Mouse (Mus musculus) 416B (cell line): ENCODE results near the gene Amacr.
A peak's percentile ranks its signal among the peaks of the same experiment; 100 is the strongest.

Source experiments
- DNase-seq: peaks from one replicate; pipeline ENCODE4 v3.0.0; 2011; ENCODE audit warnings: low read depth

Amacr gene

DNA sequence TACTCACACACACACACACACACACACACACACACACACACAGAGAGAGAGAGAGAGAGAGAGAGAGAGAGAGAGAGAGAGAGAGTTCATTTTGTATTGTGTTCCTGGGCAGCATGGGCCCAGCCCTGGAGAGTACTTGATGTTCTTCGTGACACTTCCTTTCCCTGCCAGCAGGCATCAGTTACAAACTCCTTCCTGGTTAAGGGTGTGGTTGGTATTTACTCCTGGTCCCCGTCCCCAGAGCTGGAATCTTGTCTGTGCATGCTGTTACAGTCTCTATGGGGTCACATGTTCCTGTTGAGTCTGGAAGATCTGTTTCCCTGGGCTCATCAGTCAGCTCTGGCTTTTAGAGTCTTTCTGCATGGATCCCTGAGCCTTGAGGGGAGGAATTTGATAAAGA, 8.9 kb downstream of the Amacr start:
- DNase-seq, result no peak

DNA sequence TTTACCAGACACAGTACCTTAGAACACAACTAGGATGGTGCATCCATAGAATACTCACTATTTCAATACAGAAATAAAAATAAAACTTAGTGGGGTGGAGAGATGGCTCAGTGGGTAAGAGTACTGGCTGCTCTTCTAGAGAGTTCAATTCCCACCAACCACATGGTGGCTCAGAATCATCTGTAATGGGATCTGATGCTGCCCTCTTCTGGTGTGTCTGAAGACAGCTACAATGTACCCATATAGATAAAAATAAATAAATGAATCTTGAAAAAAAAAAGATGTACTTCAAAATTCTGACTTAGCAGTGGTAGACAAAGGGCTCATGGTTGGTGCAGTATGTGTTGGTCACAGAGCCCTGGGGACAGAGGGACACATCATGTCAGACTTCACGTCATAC, 10.0 kb downstream of the Amacr start:
- DNase-seq, result peak; percentile 14

DNA sequence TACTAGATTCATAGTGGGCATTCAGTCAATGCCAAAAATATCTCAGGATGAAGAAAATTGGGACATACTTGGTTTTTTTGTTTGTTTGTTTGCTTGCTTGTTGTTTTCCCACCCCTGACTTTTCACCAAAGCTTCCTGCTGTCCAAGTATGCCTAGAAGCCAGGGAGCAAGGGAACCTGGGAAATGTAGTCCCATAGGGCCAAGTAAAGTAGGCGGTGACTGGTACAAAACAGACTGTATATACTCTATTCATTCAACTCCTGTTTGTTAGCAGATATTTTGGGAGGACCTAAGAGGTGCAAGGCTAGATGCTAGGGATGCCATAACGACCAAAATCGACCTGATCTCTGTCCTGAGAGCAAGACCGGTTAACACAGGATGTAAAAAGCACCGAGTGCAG, 18.3 kb downstream of the Amacr start:
- DNase-seq, result no peak

DNA sequence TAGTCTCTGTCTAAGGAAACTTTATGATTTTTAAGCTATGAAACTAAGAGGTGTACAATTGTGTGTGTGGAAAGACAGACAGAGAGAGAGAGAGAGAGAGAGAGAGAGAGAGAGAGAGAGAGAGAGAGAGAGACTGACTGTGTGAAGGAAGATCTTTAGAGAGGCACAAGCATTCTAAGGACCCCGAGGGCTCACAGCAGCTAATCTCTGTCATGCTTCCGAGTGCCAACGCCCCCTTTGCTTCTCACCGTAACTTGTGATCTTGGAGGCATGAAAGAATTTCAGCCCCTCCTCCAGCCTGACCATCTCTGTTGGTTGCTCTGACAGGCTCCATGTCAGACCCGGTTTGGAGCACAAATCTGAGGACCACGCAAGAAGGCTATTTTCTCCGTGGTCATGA, 18.9 kb downstream of the Amacr start, which contains the start of gene Slc45a2:
Slc45a2 (plus strand) TSS at position 301 of the 400 bp plus-strand sequence.
- no peak for DNase-seq

DNA sequence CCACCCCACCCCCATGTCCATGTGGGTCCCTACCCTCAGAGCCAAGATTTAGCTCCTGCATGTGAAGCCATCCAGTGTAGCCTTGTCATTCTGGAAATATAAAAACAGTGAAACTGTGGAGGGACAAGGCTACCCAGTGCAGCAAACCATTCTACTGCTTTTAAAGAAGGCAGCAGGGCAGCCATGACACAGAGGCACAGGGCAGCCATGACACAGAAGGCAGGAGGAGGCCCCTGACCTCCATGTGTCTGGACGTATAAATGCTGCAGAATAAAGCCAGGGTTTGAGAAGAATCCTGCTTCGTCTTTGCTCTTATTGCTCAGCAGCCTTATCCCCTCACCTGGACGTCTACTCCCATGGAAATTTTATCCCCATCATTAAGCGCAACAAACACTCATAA, 22.2 kb downstream of the Amacr start:
- DNase-seq, result no peak

DNA sequence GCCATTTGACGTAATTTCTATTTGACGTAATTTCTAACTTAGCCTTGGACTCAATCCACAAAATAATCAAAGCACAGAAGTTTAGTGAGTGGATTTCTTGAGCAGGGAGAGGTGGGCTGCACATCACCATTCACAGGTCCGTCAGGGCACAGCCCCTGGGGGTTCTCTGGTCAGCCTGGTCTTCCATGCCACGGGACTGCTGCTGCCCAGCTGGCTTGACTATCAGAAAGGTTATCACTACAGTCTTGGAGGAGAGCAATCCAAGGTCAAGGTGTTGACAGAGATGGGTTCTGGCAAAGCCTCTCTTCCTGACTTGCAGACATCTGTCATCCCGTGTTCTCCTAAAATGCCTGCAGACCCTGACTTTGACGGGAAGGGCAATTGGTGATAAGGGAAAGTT, 23.1 kb downstream of the Amacr start:
- DNase-seq, result no peak

DNA sequence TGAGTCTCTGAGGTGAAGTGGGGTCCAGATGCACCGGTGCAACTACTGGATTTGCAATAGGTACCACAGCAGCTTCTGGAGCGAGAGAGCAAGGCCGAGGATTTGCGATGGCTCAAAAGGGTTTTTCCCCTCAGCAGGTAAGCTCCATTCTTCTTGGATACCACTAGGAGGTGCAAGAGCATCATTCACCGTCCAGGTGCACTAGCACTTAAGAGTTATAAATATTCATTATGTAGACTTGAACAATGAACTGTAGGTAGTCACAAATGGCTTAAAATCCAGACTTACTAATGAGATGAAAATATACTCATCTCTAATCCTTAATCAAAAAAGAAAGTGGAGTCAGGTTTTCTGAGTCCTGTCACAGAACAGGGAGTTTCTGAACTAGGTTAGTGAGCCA, 27.2 kb downstream of the Amacr start:
- peak; percentile 32 for DNase-seq

DNA sequence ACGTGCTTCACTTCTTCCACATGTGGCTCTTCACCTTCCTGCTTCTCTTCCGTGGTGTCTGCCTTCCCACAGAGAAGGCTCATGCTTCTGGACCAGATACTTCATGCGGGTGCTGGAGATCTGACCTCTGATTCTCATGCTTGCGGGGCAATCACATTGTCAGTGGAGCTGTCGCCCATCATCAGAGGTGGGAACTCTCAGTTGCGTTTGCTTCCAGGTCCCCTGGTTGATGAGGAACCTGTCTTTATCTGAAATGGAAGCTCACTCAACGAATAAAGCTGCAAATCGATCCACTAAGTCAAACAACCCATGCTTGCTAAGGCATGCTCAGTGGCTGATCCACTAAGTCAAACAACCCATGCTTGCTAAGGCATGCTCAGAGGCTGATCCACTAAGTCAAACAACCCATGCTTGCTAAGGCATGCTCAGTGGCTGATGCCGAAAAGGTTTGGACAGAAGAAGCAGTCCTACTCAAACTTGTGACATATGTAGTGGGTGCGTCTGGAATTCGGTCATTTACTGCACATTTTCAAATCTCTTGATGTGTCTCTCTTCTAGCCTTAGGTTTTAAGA, 29.5 kb downstream of the Amacr start:
- no peak for DNase-seq

DNA sequence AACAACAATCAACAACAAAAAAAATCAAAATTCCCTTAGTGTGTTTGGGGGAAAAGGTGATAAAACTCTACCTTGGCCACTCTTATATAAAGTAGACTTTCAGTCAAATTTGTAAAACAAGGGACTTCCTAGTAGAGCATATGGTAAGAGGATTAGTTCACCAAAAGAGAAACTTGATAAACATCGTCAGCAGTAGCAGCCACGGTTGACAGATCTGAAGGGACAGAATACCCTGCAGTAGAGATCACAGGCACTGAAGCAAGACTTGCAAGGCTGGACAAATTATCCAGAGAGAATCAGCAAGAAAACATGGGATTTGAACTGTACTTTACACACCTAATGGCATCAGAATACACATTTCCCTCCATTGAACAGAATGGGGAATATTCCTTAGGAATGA, 33.4 kb downstream of the Amacr start:
- DNase-seq, result no peak

DNA sequence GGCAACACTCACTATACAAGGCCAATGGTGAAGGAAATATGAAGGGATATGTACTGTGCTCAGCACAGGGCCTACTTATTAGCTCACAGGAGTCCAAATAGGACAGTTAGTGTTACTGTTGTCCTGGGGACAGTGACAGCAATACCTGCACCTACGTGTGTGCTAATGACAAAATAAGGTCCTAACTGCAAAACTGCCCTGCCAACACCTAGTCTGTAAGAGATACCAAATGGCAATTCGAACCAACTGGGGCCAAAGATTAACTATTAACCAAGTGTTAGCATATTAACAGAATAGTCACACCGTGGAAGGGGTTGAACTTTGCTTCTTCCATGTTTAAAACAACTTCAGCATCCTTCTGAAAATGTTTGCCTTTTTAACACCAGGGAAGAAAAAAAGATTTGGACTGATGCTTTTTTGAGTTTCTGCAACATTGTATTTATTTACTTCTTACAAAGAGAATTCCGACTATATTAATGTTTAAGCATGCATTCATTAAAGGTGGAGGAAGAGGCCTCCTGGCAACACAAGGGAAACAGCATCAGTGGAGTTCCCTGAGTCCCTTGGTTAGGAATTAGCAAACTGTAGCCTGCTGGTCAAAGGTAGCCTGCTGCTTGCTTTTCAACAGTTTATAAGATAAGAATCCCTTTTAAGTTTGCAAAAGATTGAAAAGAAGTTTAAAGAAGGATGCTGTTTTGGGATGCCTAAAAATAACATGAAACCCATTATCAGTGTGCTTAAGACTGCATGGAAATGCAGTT, 45.4 kb downstream of the Amacr start:
- DNase-seq, result no peak

DNA sequence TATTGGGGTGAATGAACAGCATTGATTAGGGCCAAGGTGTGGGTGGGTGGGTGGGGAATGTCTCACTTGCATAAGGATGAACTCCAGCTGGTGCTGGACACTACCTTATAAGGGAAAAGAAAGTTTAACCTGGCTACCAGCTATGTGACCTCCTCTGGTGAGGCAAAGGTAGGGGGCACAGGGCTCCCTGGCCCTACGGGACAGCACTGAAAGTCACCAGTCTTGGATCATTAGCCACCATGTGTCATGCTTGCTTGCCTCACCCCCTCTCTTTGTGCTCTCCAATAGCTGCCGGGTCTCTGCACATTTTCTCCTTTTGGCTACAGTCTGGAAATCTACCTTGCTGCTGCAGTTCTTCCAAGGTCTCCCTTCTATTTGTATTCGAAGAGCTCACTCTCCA, 48.6 kb downstream of the Amacr start:
- DNase-seq, result no peak

DNA sequence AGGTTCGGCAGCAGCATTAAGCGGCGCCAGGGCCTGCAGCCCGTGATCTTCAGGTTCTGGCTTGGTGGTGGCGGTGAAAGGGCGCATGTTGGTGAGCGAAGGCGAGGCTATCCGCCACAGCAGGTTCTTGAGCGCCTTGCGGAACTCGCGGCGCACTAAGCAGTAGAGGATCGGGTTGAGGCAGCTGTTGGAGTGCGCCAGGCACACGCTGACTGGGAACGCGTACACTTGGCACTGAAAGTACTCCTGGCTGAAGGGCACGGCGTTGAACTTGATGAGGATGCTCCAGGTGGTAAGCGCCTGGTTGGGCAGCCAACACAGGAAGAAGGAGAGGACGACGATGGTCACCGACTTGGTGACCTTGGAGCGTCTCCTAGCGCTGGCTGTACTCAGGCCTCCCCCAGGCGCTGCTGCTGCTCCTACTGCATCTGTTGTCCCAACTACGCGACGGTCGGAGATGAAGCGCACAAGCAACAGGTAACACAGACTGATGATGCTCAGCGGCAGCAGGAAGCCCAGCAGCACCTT, 54.5 kb downstream of the Amacr start:
- no peak for DNase-seq

DNA sequence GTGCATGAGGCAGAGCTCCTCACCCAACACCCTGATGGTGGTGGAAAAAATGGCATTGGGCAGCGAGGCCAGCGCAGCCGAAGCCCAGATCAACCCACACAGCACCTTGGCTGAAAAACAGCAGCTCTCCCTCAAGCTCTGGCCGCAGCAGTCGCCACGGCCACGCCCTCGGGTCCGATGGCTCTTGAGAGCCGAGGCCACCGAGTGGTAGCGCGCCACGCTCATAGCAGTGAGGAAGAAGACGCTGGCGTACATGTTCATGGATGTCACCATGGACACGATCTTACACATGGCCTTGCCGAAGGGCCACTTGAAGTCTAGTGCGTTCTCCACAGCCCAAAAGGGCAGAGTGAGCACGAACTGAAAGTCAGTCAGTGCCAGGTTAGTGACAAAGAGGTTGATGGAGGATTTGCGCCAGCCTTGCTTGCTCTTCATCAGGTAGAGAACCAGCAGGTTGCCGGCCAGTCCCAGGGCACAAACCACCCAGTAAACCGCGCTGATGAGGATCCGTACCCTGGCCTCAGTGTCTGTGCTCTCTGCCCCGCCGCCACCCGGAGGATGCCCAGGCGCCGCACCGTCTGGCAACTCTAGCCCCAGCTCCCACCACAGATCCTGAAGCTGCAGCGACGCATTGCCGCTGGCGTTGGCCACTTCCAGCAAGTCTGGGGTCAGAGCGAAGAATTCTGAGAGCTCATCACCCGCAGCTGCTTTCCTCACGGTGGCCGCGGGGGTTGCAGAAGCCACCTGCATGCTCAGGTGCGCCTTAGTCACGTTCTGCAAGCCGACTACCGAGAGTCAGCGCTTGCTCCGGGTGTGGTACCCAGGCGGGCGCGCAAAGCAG, 55.2 kb downstream of the Amacr start:
- DNase-seq, result no peak

DNA sequence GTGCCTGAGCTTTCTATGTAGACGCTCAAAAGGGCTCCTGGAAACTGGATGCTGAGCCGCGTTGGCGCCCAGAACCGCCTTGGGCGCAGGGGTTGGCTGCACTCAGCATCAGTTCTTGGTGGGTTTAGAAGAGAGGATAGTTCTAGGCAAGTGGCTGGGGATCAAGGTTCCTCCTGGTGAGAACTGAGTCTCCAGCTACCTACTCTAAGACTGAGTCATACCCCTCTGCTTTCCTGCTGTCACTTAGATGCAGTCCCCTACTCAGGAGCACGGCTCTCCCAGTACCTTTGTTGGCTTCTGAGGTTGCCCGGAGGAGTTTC, 55.8 kb downstream of the Amacr start:
- DNase-seq, result no peak

DNA sequence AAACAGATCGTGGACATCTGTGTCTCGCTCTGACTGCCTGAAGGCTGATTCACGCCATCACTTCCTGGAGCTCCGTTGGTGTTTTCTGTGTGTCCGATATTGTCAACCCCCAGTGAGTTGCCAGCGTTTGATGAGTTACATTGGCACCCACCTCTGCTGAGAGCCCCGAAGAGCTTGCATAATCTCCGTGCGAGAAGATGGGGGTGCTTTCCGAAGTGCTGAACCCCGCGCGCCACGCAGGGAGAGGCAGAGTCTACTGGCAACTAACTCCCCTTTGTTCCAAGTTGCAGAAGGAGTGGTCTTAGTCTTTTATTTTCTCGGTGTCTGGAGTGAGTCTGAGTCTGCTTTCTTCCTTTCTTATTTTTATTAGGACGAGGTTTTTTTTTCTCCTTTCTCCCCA, 56.2 kb downstream of the Amacr start, which contains the start of gene Rxfp3:
Rxfp3 (minus strand) TSS at position 281 of the 400 bp plus-strand sequence.
- no peak for DNase-seq

DNA sequence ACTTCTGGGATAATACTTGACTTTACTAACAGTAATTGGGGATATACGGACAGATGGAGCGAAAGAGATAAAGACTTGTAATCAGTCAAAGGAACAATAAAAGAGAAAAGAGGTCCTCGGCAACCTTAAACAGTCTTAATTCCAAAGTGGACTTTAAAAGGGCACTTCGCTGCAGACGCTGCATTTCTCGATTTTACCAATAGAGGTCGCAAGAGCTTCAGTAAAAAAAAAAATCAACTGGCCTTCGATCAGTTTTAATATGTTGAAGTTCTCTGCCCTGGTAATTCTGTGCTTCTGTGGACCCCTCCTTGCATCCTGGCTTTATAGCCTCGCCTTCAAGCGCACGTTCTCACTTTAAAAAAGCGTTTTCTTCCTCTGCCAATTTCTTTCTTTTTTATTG, 56.9 kb downstream of the Amacr start:
- DNase-seq, result peak; percentile 61

DNA sequence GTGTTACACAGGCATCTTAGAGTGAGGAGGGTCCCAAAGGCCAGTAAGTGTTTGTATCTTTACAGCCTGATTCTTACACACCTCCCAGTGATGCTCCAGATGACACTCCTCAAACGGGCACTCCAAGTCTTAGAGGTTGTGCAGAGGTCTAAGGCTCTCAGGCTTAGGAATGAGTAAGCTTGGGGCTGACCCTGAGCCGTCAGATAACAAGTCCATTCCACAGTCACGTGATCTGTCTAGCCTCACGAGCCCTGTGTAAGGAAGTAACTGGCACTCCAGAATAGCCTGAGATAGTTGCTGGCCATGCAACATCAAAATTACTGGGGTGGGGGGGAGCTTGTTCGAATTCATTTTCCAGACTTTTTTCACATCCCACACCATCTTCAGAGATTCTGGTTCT, 58.5 kb downstream of the Amacr start:
- DNase-seq, result peak; percentile 39

DNA sequence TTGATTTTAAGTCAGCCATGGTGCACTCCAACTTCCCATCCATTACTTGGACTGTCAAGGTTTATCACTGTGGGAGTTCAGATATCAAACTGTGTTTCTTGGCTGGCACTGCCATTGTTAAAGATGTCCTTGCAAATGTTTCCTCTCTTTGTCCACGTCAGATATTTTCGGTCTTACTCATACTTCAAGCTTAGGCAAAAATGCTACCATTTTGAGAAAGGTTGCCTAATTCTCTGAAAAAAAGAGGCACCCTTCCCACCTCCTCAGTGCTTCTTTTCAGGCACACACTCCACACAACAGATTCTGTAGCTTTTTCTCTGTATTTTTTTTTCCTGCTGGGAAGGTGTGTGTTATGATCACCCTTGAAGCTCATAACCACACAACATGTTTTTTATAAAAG, 59.7 kb downstream of the Amacr start:
- no peak for DNase-seq

DNA sequence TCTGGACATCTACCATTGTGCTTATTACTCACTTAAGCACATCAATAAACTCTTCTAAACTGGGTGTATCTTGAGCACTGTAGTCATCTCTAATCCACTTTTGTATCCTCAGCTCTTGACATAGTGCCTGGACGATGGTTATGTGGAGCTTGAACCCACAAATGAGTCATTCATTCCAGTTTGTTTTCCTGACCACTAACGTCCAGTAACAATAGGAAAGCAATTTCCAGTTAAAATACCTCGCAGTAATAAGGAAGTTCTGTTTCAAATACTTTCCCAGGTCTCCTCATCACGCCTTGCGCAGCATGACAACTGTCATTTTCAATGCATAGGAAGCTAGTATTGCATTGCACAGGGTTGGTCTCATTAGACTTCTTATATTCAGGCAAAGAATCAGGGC, 61.3 kb downstream of the Amacr start:
- DNase-seq, result peak; percentile 42
